Mouse (Mus musculus) fibroblast of lung, adult 2 months (primary cell): ENCODE data around the gene Nfat5.

Experiments used
- DNase-seq: peaks from one replicate; pipeline ENCODE4 v3.0.0-alpha.2; 2011; ENCODE audit warnings: low read depth

Nfat5 gene

DNA sequence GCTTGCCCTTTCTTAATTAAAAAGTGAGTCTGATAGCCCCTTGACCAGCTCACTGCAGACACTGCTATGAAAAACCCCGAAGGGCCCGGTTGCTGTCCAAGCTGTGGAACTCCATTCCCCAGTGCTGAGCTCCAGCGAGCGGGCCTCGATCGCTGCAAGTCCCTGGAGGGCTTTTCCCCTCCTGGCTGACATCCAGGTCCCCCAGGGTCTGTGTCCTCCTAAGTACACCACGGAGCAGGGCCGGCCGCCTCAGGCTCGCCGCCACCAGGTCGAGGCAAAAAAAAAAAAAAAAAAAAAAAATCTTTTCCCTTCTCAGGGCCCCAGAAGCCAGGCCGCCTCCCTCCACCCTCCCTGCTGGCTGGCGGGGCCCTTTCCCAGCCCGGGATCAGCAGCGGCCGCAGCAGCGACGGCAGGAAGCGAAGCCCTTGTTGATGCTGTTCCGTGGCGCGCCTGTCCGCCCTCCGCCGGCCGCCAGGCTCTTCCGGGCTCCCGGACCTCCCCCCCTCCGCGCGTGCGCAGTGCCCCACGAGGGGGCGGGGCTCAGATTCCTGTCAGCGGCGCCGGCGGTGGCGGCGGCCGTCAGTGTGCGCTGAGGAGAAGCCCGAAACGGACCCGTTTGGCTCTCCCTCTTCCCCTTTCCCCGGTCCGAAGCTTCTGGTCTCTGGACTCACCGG is at the start of gene Nfat5:
Gene Nfat5 (plus strand): TSS at position 543 of the 674 bp plus-strand sequence.
- DNase-seq = peak; percentile 82

DNA sequence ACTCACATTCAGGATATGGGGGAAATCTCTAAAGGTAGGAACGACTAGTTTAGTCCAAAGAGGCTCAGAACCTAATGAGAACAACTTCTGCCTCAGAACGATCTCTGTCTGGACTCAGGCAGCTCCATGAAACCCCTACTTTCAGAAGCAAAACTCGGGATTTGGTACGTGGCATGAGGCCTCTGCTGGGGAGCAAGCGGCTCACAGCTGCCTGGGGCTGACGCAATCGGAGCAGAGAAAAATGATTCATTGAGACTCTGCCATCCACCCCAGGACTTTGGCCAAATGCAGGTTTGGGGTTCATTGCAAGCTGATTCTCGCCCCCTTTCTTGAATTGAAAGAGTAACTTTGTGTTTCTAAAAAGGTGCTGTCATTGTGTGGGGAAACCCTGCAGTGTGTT is 49.1 kb upstream of the Nfat5 start:
- peak; percentile 72 for DNase-seq

- DNase-seq = no peak
These were observed 44.8 kb upstream of the Nfat5 start for GRCm38 (mm10) chr8:107248456-107248855.

DNA sequence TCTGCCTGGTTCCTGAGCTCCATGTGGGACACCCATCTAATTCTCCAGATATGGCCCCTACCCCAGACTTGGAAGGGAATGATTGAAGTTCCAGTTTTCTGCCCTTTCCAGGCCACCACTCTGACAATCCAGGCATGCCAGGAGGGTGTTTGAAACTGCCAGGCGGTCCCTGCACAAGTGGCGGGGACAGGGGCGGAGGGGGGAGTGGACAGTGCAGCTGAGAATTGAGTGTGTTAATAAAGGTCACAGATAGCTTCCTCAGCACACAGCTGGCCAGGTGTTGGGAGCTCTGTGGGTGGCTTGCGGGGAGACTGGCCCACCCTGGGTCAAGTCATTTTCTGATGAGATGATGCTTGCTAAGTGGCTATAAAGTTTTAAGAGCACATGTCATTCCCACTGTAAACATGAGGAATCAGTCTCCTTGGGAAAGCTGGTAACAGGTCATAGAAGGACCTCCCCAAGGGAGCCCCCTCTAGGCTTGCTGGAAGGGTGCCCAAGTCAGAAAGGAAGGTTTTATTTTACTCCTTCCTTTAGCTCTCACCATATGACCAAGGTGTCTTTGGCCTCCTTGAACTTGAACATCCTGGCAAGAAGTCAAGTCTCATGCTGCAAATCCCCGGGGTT is 41.7 kb upstream of the Nfat5 start:
- no peak for DNase-seq

- DNase-seq = no peak
These were observed 40.1 kb upstream of the Nfat5 start for GRCm38 (mm10) chr8:107253121-107253520.

DNA sequence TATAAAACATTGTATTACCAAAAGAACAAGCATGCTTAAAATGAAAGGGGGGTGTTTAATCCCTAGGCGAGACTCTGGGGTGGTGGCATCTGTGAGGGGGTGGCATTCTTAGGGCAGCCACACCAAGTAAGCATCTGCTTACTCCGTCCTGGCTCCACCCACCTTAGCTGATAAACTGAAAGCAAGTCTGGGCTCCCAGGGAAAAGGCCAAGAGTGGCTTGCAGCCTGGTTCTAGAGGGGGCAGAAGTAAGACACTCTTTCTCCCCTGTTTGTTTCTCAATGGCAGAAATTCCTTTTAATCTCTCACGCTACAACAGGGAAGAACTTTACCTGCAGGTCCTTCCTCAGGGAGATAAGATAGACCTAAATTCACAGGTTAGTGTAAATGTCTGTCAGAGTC is 38.9 kb upstream of the Nfat5 start:
- DNase-seq = no peak

DNA sequence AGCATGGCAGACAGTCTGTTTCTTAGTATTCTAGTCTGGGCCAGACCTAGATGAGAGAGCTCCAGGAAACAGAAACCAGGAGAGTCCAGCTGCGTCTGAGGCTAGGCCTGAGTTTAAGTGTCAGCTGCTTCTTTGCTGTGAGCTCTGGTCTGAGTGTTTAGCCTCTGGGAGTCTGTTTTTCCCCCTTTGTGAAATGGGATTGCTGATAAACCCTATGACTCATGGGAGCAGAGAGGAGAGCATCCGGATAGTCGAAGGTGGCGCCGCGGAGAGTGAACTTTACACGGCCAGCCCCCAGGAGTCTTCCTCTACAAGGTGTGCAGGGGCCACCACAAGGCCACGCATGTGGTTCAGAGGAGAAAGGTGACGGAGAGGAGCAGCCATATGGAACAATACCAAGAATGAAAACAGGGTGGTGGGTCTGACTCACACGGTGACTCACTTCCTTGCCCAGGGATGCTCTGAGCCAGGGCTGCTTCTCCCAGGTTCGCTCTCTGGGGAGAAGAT is 38.3 kb upstream of the Nfat5 start:
- DNase-seq = peak; percentile 54

DNA sequence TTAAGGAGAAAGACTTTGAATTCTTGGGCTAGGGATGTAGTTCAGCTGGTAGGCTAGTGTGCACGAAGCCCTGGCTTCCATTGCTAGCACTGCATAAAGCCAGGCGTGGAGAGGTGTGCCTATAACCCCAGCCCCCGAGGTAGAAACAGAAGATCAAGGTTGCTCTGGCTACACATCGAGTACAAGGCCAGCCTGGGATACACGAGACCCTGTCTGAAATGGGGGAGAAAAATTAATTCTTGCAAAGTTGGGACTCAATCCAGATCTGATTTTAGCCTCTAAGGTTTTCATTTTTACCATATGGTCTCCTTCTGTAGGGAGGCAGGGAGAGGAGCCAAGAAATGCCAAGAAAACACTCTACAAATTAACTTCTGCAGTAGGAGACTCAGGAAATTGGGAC is 36.0 kb upstream of the Nfat5 start:
- no peak for DNase-seq

GRCm38 (mm10) chr8:107260120-107260519 is 33.1 kb upstream of the Nfat5 start:
- no peak for DNase-seq

DNA sequence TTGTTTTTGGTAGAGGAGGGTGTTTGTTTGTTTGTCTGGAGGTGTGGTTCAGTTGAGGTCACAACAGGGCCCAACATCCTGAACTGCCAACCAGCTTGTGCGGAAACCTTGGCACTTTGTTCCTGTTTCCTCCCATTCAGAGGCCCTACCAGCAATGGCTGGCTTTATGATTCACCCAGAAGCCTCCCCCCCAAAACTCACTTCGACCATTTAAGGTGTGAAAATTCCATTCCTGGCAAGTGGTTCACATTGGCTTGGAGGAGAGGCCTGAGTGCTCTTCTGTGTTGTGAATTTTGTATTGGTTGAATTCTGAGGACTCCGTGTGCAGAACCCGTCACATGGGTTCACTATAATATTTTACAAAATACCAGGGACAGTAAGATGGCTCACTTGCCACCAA is 32.1 kb upstream of the Nfat5 start:
- DNase-seq = no peak

DNA sequence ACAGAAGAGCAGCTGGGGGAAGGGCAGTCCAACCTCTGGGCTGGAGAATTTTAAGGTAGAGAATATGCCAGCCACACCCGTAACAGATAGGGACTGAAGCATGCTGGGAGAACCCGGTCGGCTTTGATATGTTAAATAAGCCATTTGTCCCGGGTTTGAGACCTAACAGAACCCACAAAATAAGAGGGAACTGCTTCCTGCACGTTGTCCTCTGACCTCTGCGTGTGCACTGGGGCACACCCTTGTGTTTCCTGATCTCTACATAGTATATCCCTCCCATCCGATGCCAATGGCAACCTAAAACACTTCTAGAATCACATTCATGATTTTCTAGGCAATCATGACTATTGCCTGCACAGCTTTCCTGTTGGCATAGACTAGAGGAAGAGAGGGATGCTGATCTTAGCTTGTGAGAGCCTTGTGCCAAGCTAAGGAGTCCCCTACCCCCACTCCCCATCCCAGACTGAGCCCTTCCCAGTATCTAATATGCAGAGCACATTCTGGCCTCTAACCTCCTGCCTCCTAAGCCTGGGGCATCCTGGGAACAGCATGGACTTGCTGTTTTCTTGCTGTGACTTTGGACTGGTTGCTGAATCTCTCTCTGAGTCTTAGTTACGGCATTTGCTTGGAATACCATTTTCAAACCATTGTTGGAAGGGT is 31.1 kb upstream of the Nfat5 start:
- no peak for DNase-seq

GRCm38 (mm10) chr8:107265811-107266210 is 27.5 kb upstream of the Nfat5 start:
- DNase-seq = no peak

GRCm38 (mm10) chr8:107268501-107268900 is 24.8 kb upstream of the Nfat5 start:
- no peak for DNase-seq

DNA sequence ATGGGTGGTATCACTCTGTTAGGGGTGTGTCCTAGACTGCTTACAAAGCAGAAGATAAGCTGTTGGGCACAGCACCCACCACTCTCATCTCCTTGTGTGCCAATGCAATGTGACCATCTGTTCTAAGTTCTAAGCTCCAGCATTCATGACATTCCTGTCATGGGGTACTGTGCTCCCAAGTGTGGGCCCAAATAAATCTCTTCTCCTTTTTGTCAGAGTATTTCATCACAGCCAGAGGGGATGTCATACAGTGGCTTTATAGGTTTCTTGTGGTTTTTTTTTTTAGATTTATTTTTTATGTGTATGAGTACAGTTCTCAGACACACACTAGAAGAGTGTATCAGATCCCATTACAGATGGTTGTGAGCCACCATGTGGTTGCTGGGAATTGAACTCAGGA is 24.1 kb upstream of the Nfat5 start:
- DNase-seq = no peak

- DNase-seq = no peak
These were observed 23.6 kb upstream of the Nfat5 start for GRCm38 (mm10) chr8:107269617-107270139.

DNA sequence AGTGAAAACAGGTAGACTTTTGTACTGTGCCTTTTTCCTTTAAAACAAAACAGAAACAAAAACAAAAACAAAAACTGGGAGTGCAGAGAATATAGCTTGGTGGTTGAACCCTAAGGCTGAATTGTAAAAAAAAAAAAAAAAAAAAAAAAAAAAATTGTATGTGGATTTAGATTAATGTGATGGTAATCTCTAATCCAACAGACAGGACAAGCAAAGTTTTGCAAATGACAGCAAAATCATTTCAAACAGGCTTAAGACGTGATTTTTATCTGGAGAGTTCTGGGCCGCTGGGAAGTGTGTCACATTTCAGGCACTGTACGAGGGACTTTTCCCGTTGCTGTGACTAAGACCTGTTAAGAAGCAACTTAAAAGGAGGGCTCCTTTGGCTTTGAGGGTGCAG is 23.0 kb upstream of the Nfat5 start:
- DNase-seq = no peak

- no peak for DNase-seq
These were observed 22.5 kb upstream of the Nfat5 start for GRCm38 (mm10) chr8:107270751-107271150.

- no peak for DNase-seq
These were observed 15.9 kb upstream of the Nfat5 start for GRCm38 (mm10) chr8:107277323-107277883.

- DNase-seq = no peak
These were observed 14.7 kb upstream of the Nfat5 start for GRCm38 (mm10) chr8:107278571-107278970.

DNA sequence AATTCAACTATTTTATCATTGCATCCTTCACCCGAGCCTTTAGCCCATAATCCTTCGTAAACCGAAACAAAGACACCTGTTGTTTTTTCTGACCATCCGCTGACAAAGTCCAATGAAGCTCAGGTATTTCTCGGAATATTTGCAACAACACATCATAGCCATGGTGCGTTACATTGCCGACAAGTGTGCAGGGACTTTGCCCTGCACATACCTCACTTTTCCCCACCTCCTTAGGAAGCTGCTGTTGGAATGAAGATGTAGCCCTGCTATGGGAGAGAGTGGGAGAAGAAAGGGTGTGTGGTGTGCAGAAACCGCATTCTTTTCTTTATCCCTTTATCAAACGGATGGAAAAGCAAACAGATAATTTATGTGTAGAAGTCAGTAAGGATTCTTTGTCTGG is 6.6 kb upstream of the Nfat5 start:
- no peak for DNase-seq

DNA sequence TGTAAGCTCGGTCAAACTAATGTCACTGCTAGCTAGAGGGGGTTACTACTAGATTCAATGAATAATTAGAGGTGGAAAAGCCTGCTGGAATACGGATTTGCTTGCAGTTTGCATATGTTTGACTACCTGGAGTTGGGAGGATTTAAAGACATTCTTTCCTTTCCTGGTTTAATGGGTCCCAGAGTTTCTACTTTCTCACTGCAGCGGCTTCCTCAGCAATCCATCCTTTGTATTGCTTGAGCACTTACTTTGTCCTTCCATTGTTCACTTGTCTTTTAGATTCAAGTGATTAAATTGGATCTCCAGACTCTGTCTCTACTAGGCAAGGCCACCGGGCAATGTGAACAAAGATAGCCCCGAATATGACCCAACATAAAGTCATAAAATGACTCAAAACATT is 5.7 kb upstream of the Nfat5 start:
- DNase-seq = no peak

- DNase-seq = no peak
These were observed 2.1 kb upstream of the Nfat5 start for GRCm38 (mm10) chr8:107291171-107291601.
